Mouse (Mus musculus) retina, postnatal 1 day (tissue): Measurements from ENCODE around the gene Dll3.

Source experiments
- DNase-seq: peaks from one replicate; pipeline ENCODE4 v3.0.0-alpha.2; 2012

Dll3 gene

GRCm38 (mm10) chr7:28301616-28302433, at the start of gene Dll3:
Gene Dll3, minus strand, starts transcription at chr7:28302238.
- peak; percentile 93 for DNase-seq

GRCm38 (mm10) chr7:28351676-28352191, 49.7 kb upstream of the Dll3 start:
- no peak for DNase-seq

GRCm38 (mm10) chr7:28350155-28350883, 48.3 kb upstream of the Dll3 start, which contains the start of gene Rps16:
Gene Rps16, plus strand, starts transcription at chr7:28350652.
- peak; percentile 99 for DNase-seq

GRCm38 (mm10) chr7:28348601-28349000, 46.6 kb upstream of the Dll3 start:
- peak; percentile 66 for DNase-seq

GRCm38 (mm10) chr7:28347746-28348145, 45.7 kb upstream of the Dll3 start:
- DNase-seq, result no peak

- DNase-seq, result peak; percentile 80
These were observed 42.6 kb upstream of the Dll3 start for GRCm38 (mm10) chr7:28344637-28345036.

GRCm38 (mm10) chr7:28341381-28341780, 39.3 kb upstream of the Dll3 start:
- DNase-seq, result no peak

GRCm38 (mm10) chr7:28339213-28339917, 37.3 kb upstream of the Dll3 start:
- peak; percentile 71 for DNase-seq

GRCm38 (mm10) chr7:28338108-28338998, 36.3 kb upstream of the Dll3 start, which contains the start of gene Supt5:
Gene Supt5, minus strand, starts transcription at chr7:28338746.
- peak; percentile 99 for DNase-seq

GRCm38 (mm10) chr7:28335471-28335870, 33.4 kb upstream of the Dll3 start:
- no peak for DNase-seq

- no peak for DNase-seq
These were observed 32.5 kb upstream of the Dll3 start for GRCm38 (mm10) chr7:28334534-28334933.

GRCm38 (mm10) chr7:28328260-28328659, 26.2 kb upstream of the Dll3 start:
- no peak for DNase-seq

- DNase-seq, result no peak
These were observed 24.4 kb upstream of the Dll3 start for GRCm38 (mm10) chr7:28326457-28326856.

- DNase-seq, result no peak
These were observed 23.3 kb upstream of the Dll3 start for GRCm38 (mm10) chr7:28325293-28325692.

- DNase-seq, result no peak
These were observed 20.1 kb upstream of the Dll3 start for GRCm38 (mm10) chr7:28321974-28322720.

GRCm38 (mm10) chr7:28318714-28319113, 16.7 kb upstream of the Dll3 start:
- DNase-seq, result no peak

GRCm38 (mm10) chr7:28318036-28318435, 16.0 kb upstream of the Dll3 start:
- DNase-seq, result no peak

- peak; percentile 99 for DNase-seq
These were observed 10.0 kb upstream of the Dll3 start, which contains the start of gene Timm50 for GRCm38 (mm10) chr7:28311926-28312543. Gene Timm50, minus strand, starts transcription at chr7:28312072.

- no peak for DNase-seq
These were observed 9.3 kb upstream of the Dll3 start for GRCm38 (mm10) chr7:28311151-28311925.

- DNase-seq, result peak; percentile 78
These were observed 7.7 kb upstream of the Dll3 start for GRCm38 (mm10) chr7:28309737-28310136.
